Mouse (Mus musculus): ENCODE data around the gene Akap13.

The Akap13 gene

GRCm38 (mm10) chr7:75521199-75521598, 65.9 kb downstream of the Akap13 start:
- DNase-seq = no peak

GRCm38 (mm10) chr7:75522226-75522625, 66.9 kb downstream of the Akap13 start:
- DNase-seq = no peak

- no peak for DNase-seq
Observed at GRCm38 (mm10) chr7:75524789-75525569, 69.6 kb downstream of the Akap13 start.

GRCm38 (mm10) chr7:75525716-75526401, 70.5 kb downstream of the Akap13 start:
- no peak for DNase-seq

- DNase-seq = no peak
Observed at GRCm38 (mm10) chr7:75528751-75529150, 73.4 kb downstream of the Akap13 start.

- DNase-seq = no peak
Observed at GRCm38 (mm10) chr7:75529857-75530437, 74.6 kb downstream of the Akap13 start.

- DNase-seq = no peak
Observed at GRCm38 (mm10) chr7:75530642-75531041, 75.3 kb downstream of the Akap13 start.

GRCm38 (mm10) chr7:75533079-75533478, 77.7 kb downstream of the Akap13 start:
- no peak for DNase-seq

GRCm38 (mm10) chr7:75536298-75536697, 81.0 kb downstream of the Akap13 start:
- DNase-seq = no peak

- no peak for DNase-seq
Observed at GRCm38 (mm10) chr7:75537567-75537966, 82.2 kb downstream of the Akap13 start.

- no peak for DNase-seq
Observed at GRCm38 (mm10) chr7:75538513-75538912, 83.2 kb downstream of the Akap13 start.

GRCm38 (mm10) chr7:75539168-75539567, 83.8 kb downstream of the Akap13 start:
- no peak for DNase-seq

- DNase-seq = no peak
Observed at GRCm38 (mm10) chr7:75549856-75550255, 94.5 kb downstream of the Akap13 start.

GRCm38 (mm10) chr7:75550791-75551336, 95.5 kb downstream of the Akap13 start:
- DNase-seq = no peak

GRCm38 (mm10) chr7:75553002-75553666, 97.8 kb downstream of the Akap13 start:
- no peak for DNase-seq

GRCm38 (mm10) chr7:75553667-75554045, 98.3 kb downstream of the Akap13 start:
- no peak for DNase-seq

- no peak for DNase-seq
Observed at GRCm38 (mm10) chr7:75554065-75554464, 98.7 kb downstream of the Akap13 start.

- DNase-seq = no peak
Observed at GRCm38 (mm10) chr7:75555940-75556339, 100.6 kb downstream of the Akap13 start.

GRCm38 (mm10) chr7:75558225-75558624, 102.9 kb downstream of the Akap13 start:
- DNase-seq = no peak

GRCm38 (mm10) chr7:75559119-75559518, 103.8 kb downstream of the Akap13 start:
- DNase-seq = no peak

GRCm38 (mm10) chr7:75559915-75560314, 104.6 kb downstream of the Akap13 start:
- DNase-seq = no peak

GRCm38 (mm10) chr7:75560566-75560965, 105.2 kb downstream of the Akap13 start:
- DNase-seq = no peak

GRCm38 (mm10) chr7:75561134-75561533, 105.8 kb downstream of the Akap13 start:
- DNase-seq = no peak
